Mouse (Mus musculus): Measurements from ENCODE around the gene Ppp1r1c.

DNA sequence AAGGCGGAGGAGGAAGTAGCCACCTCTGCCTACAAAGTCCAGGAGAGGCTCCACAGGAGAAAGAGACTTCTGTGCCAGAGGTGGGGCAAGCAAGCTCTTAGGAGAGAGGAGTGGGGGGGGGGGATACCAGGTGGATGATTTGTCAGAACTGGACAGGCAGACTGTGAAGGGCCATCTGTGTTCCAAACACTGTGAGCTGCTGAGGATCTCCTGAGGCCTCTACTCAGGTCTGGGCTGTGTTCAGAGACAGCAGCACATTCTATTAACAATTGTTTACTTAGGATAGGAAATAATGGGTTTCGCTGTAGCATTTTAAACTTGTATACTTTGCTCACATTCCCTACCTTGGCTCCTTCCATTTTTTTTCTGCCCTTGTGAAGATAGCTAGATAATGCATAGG, 61.0 kb downstream of the Ppp1r1c start:
- no peak for TF ChIP-seq EP300 (IDR thresholded peaks at IDR 0.05; ENCODE audit: insufficient read depth, low read depth, low read length)
- no peak for TF ChIP-seq CTCF (IDR thresholded peaks at IDR 0.05; ENCODE audit: low read depth, low read length)
- TF ChIP-seq POLR2A (IDR thresholded peaks at IDR 0.05; ENCODE audit: insufficient read depth, low read length): no peak
